Mouse (Mus musculus): ENCODE data around the gene Lce3e.

GRCm38 (mm10) chr3:92944186-92944585 lies 22.7 kb upstream of the Lce3e start, which contains the start of gene Lce3c:
- TF ChIP-seq POLR2A (IDR thresholded peaks at IDR 0.05; ENCODE audit: borderline replicate concordance, control insufficient read depth, low read depth, low read length) = no peak
- no peak for TF ChIP-seq CTCF (IDR thresholded peaks at IDR 0.05; ENCODE audit: control insufficient read depth, insufficient read depth, low read length)

All from bone marrow, adult 2 months (tissue).